Mouse (Mus musculus): ENCODE results near the gene Plod2.

- TF ChIP-seq POLR2A (IDR thresholded peaks at IDR 0.05; ENCODE audit: extremely low read depth, insufficient read depth, low read length) = no peak
- no peak for TF ChIP-seq CTCF (IDR thresholded peaks at IDR 0.05; ENCODE audit: extremely low read depth, insufficient read depth, low read length)
Observed at GRCm38 (mm10) chr9:92612641-92613040, 70.6 kb downstream of the Plod2 start.

Data from cortical plate, adult 2 months (tissue).